Mouse (Mus musculus) gastrocnemius, postnatal 4 days (tissue): ENCODE measurements around the gene Adam6a. TPM values are rescaled to one million over a fixed set of nuclear protein-coding genes. Genes with fewer than 3 reads are reported as not detected.
"Not testable (repeated sequence)": the region's sequence is repeated elsewhere in the genome, so short reads cannot be mapped to it uniquely, and the experiment has no call there.

Experiments
- DNase-seq, 2 experiments: peaks; one replicate each; pipeline ENCODE4 v3.0.0; 2021 to 2022; ENCODE audit warnings: low spot score in 2 of 2, mixed read lengths in 2 of 2
- long read RNA-seq, 2 experiments: library from polyadenylated mRNA; stranded (forward); transcript quantifications; one replicate each; pipeline ENCODE4 v2.0.0; 2021
- total RNA-seq, 2 experiments: library from RNA; stranded (reverse); gene quantifications; 2 replicates each; pipeline ENCODE4 v1.2.3; 2021

Adam6a gene
- not detected for total RNA-seq
- long read RNA-seq, experiment 1, result 0 reads
- long read RNA-seq, experiment 2, result 0 reads

GRCm38 (mm10) chr12:113543608-113544007 lies at the start of gene Adam6a:
Gene Adam6a (plus strand): TSS chr12:113543908.
- DNase-seq, result not testable (repeated sequence)

GRCm38 (mm10) chr12:113525901-113526300 lies 17.8 kb upstream of the Adam6a start:
- no peak for DNase-seq

- no peak for DNase-seq
These were observed 34.5 kb downstream of the Adam6a start for GRCm38 (mm10) chr12:113578241-113578640.

DNA sequence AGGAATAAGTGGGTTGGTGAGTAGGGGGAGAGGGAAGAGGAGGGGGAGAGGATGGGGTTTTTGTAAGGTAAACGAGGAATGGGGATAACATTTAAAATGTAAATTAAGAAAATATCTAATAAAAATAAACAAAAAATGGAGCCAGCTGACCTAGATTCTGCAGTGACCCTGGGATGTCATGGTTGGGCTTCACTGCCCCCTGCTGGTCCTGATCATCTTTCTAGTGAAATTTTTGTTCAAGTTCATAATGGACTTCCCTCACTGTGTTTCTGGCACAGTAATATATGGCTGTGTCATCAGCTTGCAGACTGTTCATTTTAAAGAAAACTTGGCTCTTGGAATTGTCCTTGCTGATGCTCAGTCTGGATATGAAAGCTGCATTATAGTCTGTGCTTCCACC lies 44.3 kb downstream of the Adam6a start:
- DNase-seq, result no peak

Other genes with a start within 250 kb of the Adam6a start
- gene Adam6b, start 54.4 kb upstream of the Adam6a start, total RNA-seq, result not detected